Mouse (Mus musculus) heart, embryonic 14.5 days (tissue): ENCODE measurements at regions not wholly inside any gene's neighbourhood (a gene's known extent, or its start where the extent isn't known, plus 50 kb on each side); places are given as distances from the start of the nearest gene placed in this dataset.
"Not testable (repeated sequence)": the region's sequence is repeated elsewhere in the genome, so short reads cannot be mapped to it uniquely, and the experiment has no call there.

Experiments used
- ATAC-seq: fragments of 200-750 bp; cut with Nextera tagmentation; 2 replicates; pipeline ENCODE4 v1.8.0; 2017; ENCODE audit warnings: low read depth, moderate TSS enrichment; ENCODE audit not compliant: insufficient number of reproducible peaks, insufficient read depth, low FRiP score
- H3K27ac ChIP-seq, 2 experiments: fragments of 200-500 bp in 1 of 2; fragments of 300-500 bp in 1 of 2; sonication (generic) in 1 of 2; replicated peaks in 1 of 2; 2 replicates each; pipeline ENCODE4 v1.5.1; 2012 to 2014; ENCODE audit warnings: low read depth in 2 of 2, low read length in 2 of 2, control low read depth in 1 of 2, mild to moderate bottlenecking in 1 of 2, mixed read lengths in 1 of 2; ENCODE audit not compliant: control insufficient read depth in 1 of 2, insufficient read depth in 1 of 2
- H3K27me3 ChIP-seq: fragments of 300-500 bp; sonication (generic); 2 replicates; pipeline ENCODE4 v1.6.1; 2014; ENCODE audit warnings: mild to moderate bottlenecking, low read length, control low read depth; ENCODE audit not compliant: control insufficient read depth, insufficient read depth
- H3K36me3 ChIP-seq: fragments of 300-500 bp; sonication (generic); 2 replicates; pipeline ENCODE4 v1.6.1; 2014; ENCODE audit warnings: mild to moderate bottlenecking, control low read depth, low read length, mixed read lengths; ENCODE audit not compliant: control insufficient read depth, insufficient read depth
- H3K4me1 ChIP-seq, 2 experiments: fragments of 200-500 bp in 1 of 2; fragments of 300-500 bp in 1 of 2; sonication (generic) in 1 of 2; 2 replicates each; pipeline ENCODE4 v1.6.1; 2012 to 2014; ENCODE audit warnings: low read length in 2 of 2, control low read depth in 1 of 2, mixed read lengths in 1 of 2; ENCODE audit not compliant: control insufficient read depth in 2 of 2, insufficient read depth in 2 of 2
- H3K4me2 ChIP-seq: fragments of 300-500 bp; sonication (generic); 2 replicates; pipeline ENCODE4 v1.6.1; 2014; ENCODE audit warnings: mild to moderate bottlenecking, low read length
- H3K4me3 ChIP-seq, 2 experiments: fragments of 200-500 bp in 1 of 2; fragments of 300-500 bp in 1 of 2; sonication (generic) in 1 of 2; 2 replicates each; pipeline ENCODE4 v1.5.1; 2012 to 2014; ENCODE audit warnings: low read length in 2 of 2, mild to moderate bottlenecking in 2 of 2, control low read depth in 1 of 2, low read depth in 1 of 2, moderate library complexity in 1 of 2; ENCODE audit not compliant: control insufficient read depth in 1 of 2, insufficient read depth in 1 of 2
- H3K9ac ChIP-seq: fragments of 300-500 bp; sonication (generic); 2 replicates; pipeline ENCODE4 v1.6.1; 2014; ENCODE audit warnings: mild to moderate bottlenecking, low read length
- H3K9me3 ChIP-seq: fragments of 300-500 bp; sonication (generic); 2 replicates; pipeline ENCODE4 v1.6.1; 2016; ENCODE audit warnings: low read length, control low read depth; ENCODE audit not compliant: control insufficient read depth
- WGBS: fragments of 180-500 bp; shearing (Covaris S2); extraction: QIAGEN DNeasy Blood & Tissue Kit; methylation state at CpG from one replicate; pipeline ENCODE4 v1.1.7; 2014; 5-methylcytosine and 5-hydroxymethylcytosine counted together

DNA sequence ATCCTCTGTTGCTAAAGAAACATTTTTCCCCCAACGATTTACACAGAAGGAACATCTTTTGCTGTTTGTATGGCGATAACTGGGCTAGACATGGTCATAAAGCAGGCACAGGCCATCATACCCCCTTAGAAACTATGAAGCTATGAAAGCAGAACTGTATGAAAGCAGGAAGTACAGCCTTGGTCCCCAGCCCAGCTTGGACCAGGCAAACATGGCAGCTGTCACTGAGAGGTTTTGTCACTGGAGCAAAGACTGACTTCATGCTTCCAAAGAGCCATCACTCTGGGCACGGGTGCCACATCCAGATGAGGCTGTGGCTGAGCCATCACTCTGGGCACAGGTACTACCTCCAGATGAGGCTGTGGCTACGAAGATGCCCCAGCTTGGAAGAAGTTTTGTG lies 276.8 kb upstream of the Kdm8 start:
- Histone ChIP-seq H3K27me3 (no peaks in the 10 kb centered on the region), H3K4me1 (no peaks in the 10 kb centered on the region), H3K4me2 (no peak overlapping the region), H3K36me3 (no peaks in the 10 kb centered on the region), H3K4me3 (no peak overlapping the region), H3K9ac (no peak overlapping the region), H3K27ac (no peak overlapping the region), H3K9me3 (peaks cover 8% of the 10 kb centered on the region)
- ATAC-seq, result no peak
- 68% methylated on average over 4 of the region's 4 CpGs for WGBS

DNA sequence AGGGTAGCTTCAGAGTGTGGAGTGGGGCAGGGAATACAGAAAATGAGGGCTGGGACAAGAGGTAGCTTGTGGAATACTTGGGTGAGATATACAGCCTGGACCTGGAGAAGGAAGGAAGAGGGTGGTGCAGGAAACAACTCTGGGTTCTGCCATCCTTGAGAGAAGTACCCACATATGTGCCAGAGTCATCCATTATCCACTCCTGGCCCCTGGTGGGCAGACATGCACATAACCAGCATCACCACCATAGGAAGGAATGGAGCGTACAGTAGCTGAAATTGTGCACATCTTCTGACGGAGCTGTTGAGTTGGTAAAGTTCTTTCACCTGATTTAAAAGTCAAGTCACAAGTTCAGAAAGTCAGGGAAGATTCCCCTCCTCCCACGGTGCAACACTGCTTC lies 262.9 kb upstream of the Kdm8 start:
- ATAC-seq, result no peak
- Histone ChIP-seq H3K27ac (no peak overlapping the region), H3K9ac (no peak overlapping the region), H3K9me3 (no peaks in the 10 kb centered on the region), H3K36me3 (no peaks in the 10 kb centered on the region), H3K27me3 (no peaks in the 10 kb centered on the region), H3K4me2 (no peak overlapping the region), H3K4me3 (no peak overlapping the region), H3K4me1 (no peaks in the 10 kb centered on the region)
- WGBS, result 68% methylated on average over 3 of the region's 3 CpGs

DNA sequence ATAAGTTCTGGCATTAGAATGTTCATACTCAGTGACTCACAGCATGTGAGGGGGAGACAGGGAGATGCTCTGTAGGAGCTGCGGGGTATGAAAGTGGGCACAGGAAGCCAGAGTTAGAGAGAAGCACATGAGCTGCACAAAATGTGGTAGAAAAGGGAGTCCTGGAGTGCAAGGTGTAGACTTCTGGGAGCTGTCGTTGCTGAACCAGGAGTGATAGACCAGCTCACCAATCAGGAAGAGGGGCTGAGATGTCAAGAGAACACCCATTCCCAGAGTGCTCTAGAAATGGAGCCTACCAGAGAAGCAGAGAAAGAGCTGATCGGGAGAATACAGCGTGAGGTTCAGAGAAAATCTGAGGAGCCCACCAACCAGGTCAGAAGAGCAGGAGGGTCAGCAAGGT lies 262.2 kb upstream of the Kdm8 start:
- H3K36me3 ChIP-seq, result no peaks in the 10 kb centered on the region
- no peak overlapping the region for H3K27ac ChIP-seq
- H3K27me3 ChIP-seq, result no peaks in the 10 kb centered on the region
- H3K9ac ChIP-seq, result no peak overlapping the region
- no peak for ATAC-seq
- H3K9me3 ChIP-seq, result no peaks in the 10 kb centered on the region
- no peak overlapping the region for H3K4me2 ChIP-seq
- no peaks in the 10 kb centered on the region for H3K4me1 ChIP-seq
- H3K4me3 ChIP-seq, result no peak overlapping the region
- WGBS, result 66% methylated on average over 4 of the region's 4 CpGs

DNA sequence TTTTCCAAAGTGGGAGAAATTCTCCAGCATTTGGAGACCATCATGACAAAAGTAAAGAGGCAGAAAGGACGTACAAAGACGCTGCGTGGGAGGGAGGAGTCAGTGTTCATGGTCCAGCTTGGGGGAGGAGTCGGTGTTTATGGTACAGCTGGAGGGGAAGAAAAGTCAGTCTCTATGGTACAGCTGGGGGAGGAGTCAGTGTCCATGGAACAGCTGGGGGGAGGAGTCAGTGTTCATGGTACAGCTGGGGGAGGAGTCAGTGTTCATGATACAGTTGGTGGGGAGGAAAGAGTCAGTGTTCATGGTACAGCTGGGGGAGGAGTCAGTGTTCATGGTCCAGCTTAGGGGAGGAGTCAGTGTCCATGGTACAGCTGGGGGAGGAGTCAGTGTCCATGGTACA lies 261.5 kb upstream of the Kdm8 start:
- not testable (repeated sequence) for H3K9ac ChIP-seq, H3K4me2 ChIP-seq, ATAC-seq, H3K36me3 ChIP-seq, H3K4me3 ChIP-seq, H3K27ac ChIP-seq, H3K27me3 ChIP-seq, H3K9me3 ChIP-seq, H3K4me1 ChIP-seq
- WGBS, result 83% methylated on average over 4 of the region's 4 CpGs

DNA sequence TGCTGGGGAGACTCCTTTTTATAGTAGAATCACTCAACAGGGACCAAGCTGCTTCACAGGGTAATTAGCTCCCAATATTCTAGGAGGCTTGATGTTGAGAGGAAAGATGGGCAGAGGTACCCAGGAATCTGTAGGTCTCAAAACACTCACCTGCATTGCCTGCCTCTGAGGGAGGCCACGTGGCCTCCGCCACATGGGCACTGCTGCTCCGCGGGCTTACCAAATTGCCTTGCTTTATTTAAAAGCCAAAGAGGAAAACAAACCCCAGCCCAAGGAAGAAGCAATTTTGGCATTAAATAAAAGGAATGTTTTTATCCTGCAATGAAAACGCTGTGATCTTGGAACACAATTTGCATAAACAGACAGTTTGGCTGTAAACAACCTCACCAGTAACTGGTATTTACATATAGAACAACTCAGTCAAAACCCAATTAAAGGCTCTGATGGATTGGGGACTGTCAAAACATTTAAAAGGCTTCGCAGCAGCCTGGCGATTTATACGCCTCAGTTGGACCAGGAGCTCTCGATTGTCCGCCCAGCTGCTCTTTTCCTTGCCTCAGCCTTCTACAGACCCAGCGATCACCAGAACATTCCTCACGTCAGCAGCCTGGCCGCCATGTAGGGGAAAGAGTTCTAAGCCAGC lies 259.3 kb upstream of the Kdm8 start:
- no peaks in the 10 kb centered on the region for H3K9me3 ChIP-seq
- no peak for ATAC-seq
- no peaks in the 10 kb centered on the region for H3K4me1 ChIP-seq
- no peak overlapping the region for H3K4me3 ChIP-seq
- no peaks in the 10 kb centered on the region for H3K27me3 ChIP-seq
- 77% methylated on average over 13 of the region's 13 CpGs for WGBS
- no peak overlapping the region for H3K4me2 ChIP-seq
- H3K27ac ChIP-seq, result no peak overlapping the region
- H3K36me3 ChIP-seq, result no peaks in the 10 kb centered on the region
- no peak overlapping the region for H3K9ac ChIP-seq

DNA sequence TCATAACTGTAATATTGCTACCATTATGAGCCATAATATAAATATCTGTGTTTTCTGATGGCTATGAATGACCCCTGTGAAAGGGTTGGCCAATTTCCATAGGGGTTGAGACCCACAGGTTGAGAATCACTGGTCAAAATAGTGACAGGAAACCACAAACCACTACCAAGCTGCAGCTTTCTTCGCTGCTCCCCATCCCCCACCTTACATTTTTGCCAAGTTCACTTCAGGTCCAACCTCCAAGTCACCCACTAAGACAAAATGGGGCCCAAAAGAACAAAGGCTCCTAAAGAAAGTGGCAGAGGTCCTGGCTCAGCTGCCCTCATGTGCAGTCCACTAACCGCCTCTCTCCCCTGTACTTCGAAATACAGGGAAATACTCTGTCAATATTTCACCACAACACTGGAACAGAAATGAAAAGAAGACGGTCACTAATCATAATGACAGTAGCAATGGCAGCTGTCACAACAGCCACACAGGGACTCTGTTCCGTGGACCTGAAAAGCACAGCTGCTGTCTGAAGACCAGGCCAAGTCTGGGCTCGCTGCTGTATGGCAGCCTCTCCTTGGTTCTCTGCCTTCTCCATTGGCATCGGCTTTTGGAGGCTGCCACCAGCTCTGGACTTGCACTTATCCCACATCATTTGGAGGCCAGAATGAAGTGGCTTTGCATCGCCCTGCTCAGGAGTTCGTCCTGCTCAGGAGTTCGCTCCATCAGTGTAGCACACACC lies 257.3 kb upstream of the Kdm8 start:
- no peaks in the 10 kb centered on the region for H3K27me3 ChIP-seq
- no peaks in the 10 kb centered on the region for H3K9me3 ChIP-seq
- no peak overlapping the region for H3K4me3 ChIP-seq
- H3K4me2 ChIP-seq, result no peak overlapping the region
- H3K27ac ChIP-seq, result no peak overlapping the region
- no peaks in the 10 kb centered on the region for H3K4me1 ChIP-seq
- H3K9ac ChIP-seq, result no peak overlapping the region
- ATAC-seq, result no peak
- no peaks in the 10 kb centered on the region for H3K36me3 ChIP-seq
- WGBS, result 80% methylated on average over 10 of the region's 10 CpGs

DNA sequence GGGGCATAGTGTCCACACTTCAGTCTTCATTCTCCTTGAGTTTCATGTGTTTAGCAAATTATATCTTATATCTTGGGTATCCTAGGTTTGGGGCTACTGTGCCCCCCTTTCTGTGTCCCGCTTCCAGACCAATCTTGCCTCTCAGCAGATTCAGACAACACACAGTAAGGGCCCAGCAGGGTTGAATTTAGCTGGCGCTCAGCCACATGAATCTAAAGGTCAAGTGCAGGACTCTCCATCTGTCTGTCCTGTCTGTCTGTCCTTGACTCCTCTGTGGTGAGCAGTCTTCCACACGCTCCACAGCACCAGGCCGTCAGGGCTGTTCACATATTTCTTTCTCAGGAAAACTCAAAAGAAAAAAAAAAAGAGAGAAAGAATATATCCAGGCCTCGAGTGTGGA lies 255.5 kb upstream of the Kdm8 start:
- no peak overlapping the region for H3K27ac ChIP-seq
- no peaks in the 10 kb centered on the region for H3K9me3 ChIP-seq
- no peaks in the 10 kb centered on the region for H3K4me1 ChIP-seq
- no peak overlapping the region for H3K4me2 ChIP-seq
- no peaks in the 10 kb centered on the region for H3K36me3 ChIP-seq
- no peaks in the 10 kb centered on the region for H3K27me3 ChIP-seq
- 77% methylated on average over 5 of the region's 5 CpGs for WGBS
- no peak overlapping the region for H3K4me3 ChIP-seq
- H3K9ac ChIP-seq, result no peak overlapping the region
- no peak for ATAC-seq

DNA sequence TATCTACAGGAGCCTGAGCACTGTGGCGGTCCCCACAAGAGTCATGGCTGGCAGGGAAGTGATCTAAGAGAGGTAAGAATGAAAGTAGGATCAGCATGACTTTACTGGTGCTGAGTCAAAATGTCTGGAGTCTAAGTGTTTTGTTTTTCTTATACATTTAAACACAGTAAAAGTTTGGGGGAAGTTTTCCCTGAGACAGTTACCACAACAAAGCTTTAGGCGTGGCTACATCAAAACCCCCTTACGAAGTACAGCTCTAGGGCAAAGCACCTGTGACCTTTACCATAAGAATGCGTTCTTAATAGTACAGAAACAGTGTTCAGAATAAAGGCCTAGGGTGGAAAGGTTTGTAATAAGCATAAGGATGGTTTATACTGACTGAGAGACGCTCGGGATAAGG lies 254.4 kb upstream of the Kdm8 start:
- H3K4me3 ChIP-seq, result no peak overlapping the region
- no peaks in the 10 kb centered on the region for H3K4me1 ChIP-seq
- WGBS, result 77% methylated on average over 6 of the region's 6 CpGs
- no peaks in the 10 kb centered on the region for H3K9me3 ChIP-seq
- H3K9ac ChIP-seq, result no peak overlapping the region
- H3K27me3 ChIP-seq, result no peaks in the 10 kb centered on the region
- H3K36me3 ChIP-seq, result no peaks in the 10 kb centered on the region
- no peak overlapping the region for H3K4me2 ChIP-seq
- no peak for ATAC-seq
- H3K27ac ChIP-seq, result no peak overlapping the region
